Mouse (Mus musculus) spleen, adult 2 months (tissue): ENCODE measurements around the gene Ccn2.

ENCODE experiments used
- CTCF ChIP-seq: fragments of 200-500 bp; IDR thresholded peaks from 2 replicates; pipeline ENCODE4 v1.5.1; 2011; ENCODE audit warnings: mild to moderate bottlenecking, inconsistent platforms; ENCODE audit not compliant: insufficient read depth, insufficient read length, insufficient replicate concordance; ENCODE audit errors: extremely low read depth
- POLR2A ChIP-seq: fragments of 200-500 bp; IDR thresholded peaks from 2 replicates; pipeline ENCODE4 v1.6.1; 2011; ENCODE audit warnings: low read depth, low read length, inconsistent platforms

DNA sequence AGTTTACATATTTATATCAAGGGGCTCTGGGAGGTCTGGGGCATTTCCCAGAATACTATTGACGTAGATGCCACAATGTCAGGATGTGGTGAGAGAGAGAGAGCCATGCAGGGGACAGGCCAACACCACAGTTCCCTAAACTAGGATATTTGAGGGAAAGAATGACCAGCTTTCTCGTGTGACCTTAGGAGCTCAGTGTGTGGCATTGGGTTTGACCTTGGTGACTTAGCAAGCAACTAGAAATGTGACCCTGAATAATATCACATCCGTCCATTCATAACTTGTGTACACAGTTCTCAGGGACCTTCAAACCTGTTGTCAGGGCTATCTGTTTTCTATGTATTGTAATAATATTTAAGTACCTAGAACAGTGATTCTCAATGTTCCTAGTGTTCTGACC is 13.9 kb downstream of the Ccn2 start:
- TF ChIP-seq CTCF: no peak
- TF ChIP-seq POLR2A: no peak
